Mouse (Mus musculus) midbrain, embryonic 15.5 days (tissue): ENCODE measurements at regions not wholly inside any gene's neighbourhood (a gene's known extent, or its start where the extent isn't known, plus 50 kb on each side); places are given as distances from the start of the nearest gene placed in this dataset.

Experiments
- ATAC-seq: fragments of 200-750 bp; cut with Nextera tagmentation; replicated peaks from 2 replicates; pipeline ENCODE4 v1.8.0; 2017; ENCODE audit warnings: moderate TSS enrichment
- H3K27ac ChIP-seq: fragments of 300-500 bp; sonication (generic); 2 replicates; pipeline ENCODE4 v1.5.1; 2015; ENCODE audit warnings: mild to moderate bottlenecking, inconsistent platforms
- H3K27me3 ChIP-seq: fragments of 300-500 bp; sonication (generic); replicated peaks from 2 replicates; pipeline ENCODE4 v1.6.1; 2015; ENCODE audit warnings: inconsistent platforms
- H3K36me3 ChIP-seq: fragments of 300-500 bp; sonication (generic); replicated peaks from 2 replicates; pipeline ENCODE4 v1.6.1; 2015; ENCODE audit warnings: inconsistent platforms
- H3K4me1 ChIP-seq: fragments of 300-500 bp; sonication (generic); 2 replicates; pipeline ENCODE4 v1.6.1; 2015; ENCODE audit warnings: inconsistent platforms
- H3K4me2 ChIP-seq: fragments of 300-500 bp; sonication (generic); 2 replicates; pipeline ENCODE4 v1.6.1; 2015; ENCODE audit warnings: inconsistent platforms, mild to moderate bottlenecking, moderate library complexity
- H3K4me3 ChIP-seq: fragments of 300-500 bp; sonication (generic); 2 replicates; pipeline ENCODE4 v1.5.1; 2015; ENCODE audit warnings: mild to moderate bottlenecking, inconsistent platforms
- H3K9ac ChIP-seq: fragments of 300-500 bp; sonication (generic); 2 replicates; pipeline ENCODE4 v1.6.1; 2015; ENCODE audit warnings: mild to moderate bottlenecking, inconsistent platforms
- H3K9me3 ChIP-seq: fragments of 300-500 bp; sonication (generic); 2 replicates; pipeline ENCODE4 v1.6.1; 2016; ENCODE audit warnings: inconsistent platforms
- WGBS: fragments of 180-500 bp; shearing (Covaris S2); methylation state at CpG from one replicate; pipeline ENCODE4 v1.1.7; 2015; ENCODE audit warnings: mixed read lengths; 5-methylcytosine and 5-hydroxymethylcytosine counted together

GRCm38 (mm10) chr7:115020023-115020422 lies 276.5 kb downstream of the Insc start:
- Histone ChIP-seq H3K4me2 (no peak overlapping the region), H3K4me3 (no peak overlapping the region), H3K4me1 (no peaks in the 10 kb centered on the region), H3K27ac (no peak overlapping the region), H3K27me3 (no peaks in the 10 kb centered on the region), H3K36me3 (no peaks in the 10 kb centered on the region), H3K9ac (no peak overlapping the region), H3K9me3 (no peaks in the 10 kb centered on the region)
- no peak for ATAC-seq
- WGBS: 57% methylated on average over 3 of the region's 3 CpGs

GRCm38 (mm10) chr7:115025803-115026202 lies 282.3 kb downstream of the Insc start:
- H3K9me3 ChIP-seq: no peaks in the 10 kb centered on the region
- no peak overlapping the region for H3K4me2 ChIP-seq
- H3K36me3 ChIP-seq: no peaks in the 10 kb centered on the region
- no peaks in the 10 kb centered on the region for H3K27me3 ChIP-seq
- WGBS: 77% methylated on average over 2 of the region's 2 CpGs
- no peaks in the 10 kb centered on the region for H3K4me1 ChIP-seq
- no peak for ATAC-seq
- no peak overlapping the region for H3K27ac ChIP-seq
- no peak overlapping the region for H3K9ac ChIP-seq
- H3K4me3 ChIP-seq: no peak overlapping the region

- WGBS: 90% methylated on average over 1 of the region's 1 CpGs
- Histone ChIP-seq H3K27ac (no peak overlapping the region), H3K4me3 (no peak overlapping the region), H3K27me3 (no peaks in the 10 kb centered on the region), H3K9ac (no peak overlapping the region), H3K4me1 (no peaks in the 10 kb centered on the region), H3K9me3 (no peaks in the 10 kb centered on the region), H3K4me2 (no peak overlapping the region), H3K36me3 (no peaks in the 10 kb centered on the region)
- ATAC-seq: no peak
Observed at GRCm38 (mm10) chr7:115027685-115028084, 284.2 kb downstream of the Insc start.

- Histone ChIP-seq H3K4me3 (no peak overlapping the region), H3K4me2 (no peak overlapping the region), H3K9ac (no peak overlapping the region), H3K4me1 (no peaks in the 10 kb centered on the region), H3K9me3 (no peaks in the 10 kb centered on the region), H3K27ac (no peak overlapping the region), H3K27me3 (no peaks in the 10 kb centered on the region), H3K36me3 (no peaks in the 10 kb centered on the region)
- ATAC-seq: no peak
- 79% methylated on average over 4 of the region's 4 CpGs for WGBS
Observed at GRCm38 (mm10) chr7:115033987-115034386, 290.5 kb downstream of the Insc start.

GRCm38 (mm10) chr7:115055527-115055926 lies 312.0 kb downstream of the Insc start:
- Histone ChIP-seq H3K9ac (no peak overlapping the region), H3K4me3 (no peak overlapping the region), H3K4me2 (no peak overlapping the region), H3K36me3 (no peaks in the 10 kb centered on the region), H3K27me3 (peaks cover 7% of the 10 kb centered on the region; the same call in 1 of the 2 replicates), H3K4me1 (peaks cover 18% of the 10 kb centered on the region), H3K27ac (no peak overlapping the region), H3K9me3 (no peaks in the 10 kb centered on the region)
- no peak for ATAC-seq

GRCm38 (mm10) chr7:115056992-115057645 lies 313.6 kb downstream of the Insc start:
- Histone ChIP-seq H3K27me3 (peaks cover 11% of the 10 kb centered on the region; the same call in 1 of the 2 replicates), H3K9ac (no peak overlapping the region), H3K4me3 (no peak overlapping the region), H3K9me3 (no peaks in the 10 kb centered on the region), H3K4me2 (no peak overlapping the region), H3K27ac (no peak overlapping the region), H3K36me3 (no peaks in the 10 kb centered on the region), H3K4me1 (peaks cover 18% of the 10 kb centered on the region)
- ATAC-seq: no peak
- WGBS: 25% methylated on average over 3 of the region's 3 CpGs

DNA sequence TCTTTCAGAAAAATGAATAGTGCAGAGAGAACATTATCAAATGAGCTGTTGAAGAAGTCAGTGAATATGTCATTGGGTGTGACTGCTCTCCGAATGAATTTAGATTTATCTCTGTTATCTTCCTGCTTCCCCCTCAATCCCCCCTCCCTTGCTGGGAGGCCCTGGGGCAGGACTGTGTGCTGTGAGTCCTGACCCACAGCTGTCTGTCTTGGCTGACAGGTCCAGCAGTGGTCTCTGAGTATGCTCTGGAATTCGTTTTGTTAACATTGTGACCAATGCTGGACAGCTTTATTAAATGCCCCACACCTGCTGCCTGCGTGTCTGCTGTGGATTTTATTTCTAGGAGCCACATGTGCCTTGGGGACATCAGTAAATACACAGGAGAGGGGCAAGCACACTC lies 314.2 kb downstream of the Insc start:
- no peak overlapping the region for H3K4me2 ChIP-seq
- no peaks in the 10 kb centered on the region for H3K9me3 ChIP-seq
- no peaks in the 10 kb centered on the region for H3K36me3 ChIP-seq
- H3K27ac ChIP-seq: no peak overlapping the region
- ATAC-seq: no peak
- peaks cover 18% of the 10 kb centered on the region for H3K4me1 ChIP-seq
- 9% methylated on average over 3 of the region's 3 CpGs for WGBS
- H3K4me3 ChIP-seq: no peak overlapping the region
- H3K9ac ChIP-seq: no peak overlapping the region
- peaks cover 11% of the 10 kb centered on the region; the same call in 1 of the 2 replicates for H3K27me3 ChIP-seq

DNA sequence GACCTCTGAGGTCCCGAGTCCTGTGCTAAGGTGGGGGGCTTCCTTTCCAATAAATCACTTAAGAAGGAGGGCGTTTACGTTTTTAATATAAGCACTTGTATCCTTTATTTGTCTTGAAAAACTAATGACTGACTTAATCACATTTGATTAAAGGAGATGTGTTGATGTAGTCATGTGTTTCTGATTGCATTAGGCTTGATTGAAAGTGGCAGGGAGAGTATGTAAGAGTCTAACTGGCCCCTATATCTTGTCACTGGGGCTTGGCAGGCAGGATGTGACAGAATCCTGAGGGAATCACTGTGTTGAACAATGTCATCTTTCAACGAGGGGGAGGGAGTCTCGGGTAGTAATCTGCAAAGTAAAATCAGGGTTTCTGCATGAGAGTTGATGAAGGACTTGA lies 316.7 kb downstream of the Insc start:
- Histone ChIP-seq H3K9ac (no peak overlapping the region), H3K4me3 (no peak overlapping the region)

GRCm38 (mm10) chr7:115062817-115063216 lies 319.3 kb downstream of the Insc start:
- peaks cover 11% of the 10 kb centered on the region; the same call in 1 of the 2 replicates for H3K27me3 ChIP-seq
- 68% methylated on average over 3 of the region's 3 CpGs for WGBS

More for the DNA sequence above, 316.7 kb downstream of the Insc start:
- no peak for ATAC-seq
- WGBS: 41% methylated on average over 5 of the region's 5 CpGs
- Histone ChIP-seq H3K27ac (no peak overlapping the region), H3K4me2 (no peak overlapping the region), H3K4me1 (peaks cover 18% of the 10 kb centered on the region), H3K27me3 (peaks cover 11% of the 10 kb centered on the region; the same call in 1 of the 2 replicates), H3K9me3 (no peaks in the 10 kb centered on the region), H3K36me3 (no peaks in the 10 kb centered on the region)

GRCm38 (mm10) chr7:115067641-115068040 lies 324.1 kb downstream of the Insc start:
- H3K27me3 ChIP-seq: no peaks in the 10 kb centered on the region
- H3K27ac ChIP-seq: no peak overlapping the region
- no peak overlapping the region for H3K9ac ChIP-seq
- H3K9me3 ChIP-seq: no peaks in the 10 kb centered on the region
- no peaks in the 10 kb centered on the region for H3K4me1 ChIP-seq
- 93% methylated on average over 2 of the region's 2 CpGs for WGBS
- ATAC-seq: no peak
- H3K4me3 ChIP-seq: no peak overlapping the region
- no peak overlapping the region for H3K4me2 ChIP-seq
- H3K36me3 ChIP-seq: no peaks in the 10 kb centered on the region

More at GRCm38 (mm10) chr7:115062817-115063216, 319.3 kb downstream of the Insc start:
- Histone ChIP-seq H3K4me1 (peaks cover 8% of the 10 kb centered on the region; the same call in 1 of the 2 replicates), H3K36me3 (no peaks in the 10 kb centered on the region), H3K4me3 (no peak overlapping the region), H3K27ac (no peak overlapping the region), H3K4me2 (no peak overlapping the region), H3K9ac (no peak overlapping the region), H3K9me3 (no peaks in the 10 kb centered on the region)
- no peak for ATAC-seq

GRCm38 (mm10) chr7:115073406-115073805 lies 329.9 kb downstream of the Insc start:
- no peak overlapping the region for H3K4me2 ChIP-seq
- no peak for ATAC-seq
- H3K9me3 ChIP-seq: no peaks in the 10 kb centered on the region
- H3K4me3 ChIP-seq: no peak overlapping the region
- H3K9ac ChIP-seq: no peak overlapping the region
- H3K4me1 ChIP-seq: no peaks in the 10 kb centered on the region
- 77% methylated on average over 2 of the region's 2 CpGs for WGBS
- H3K27me3 ChIP-seq: no peaks in the 10 kb centered on the region
- no peaks in the 10 kb centered on the region for H3K36me3 ChIP-seq
- H3K27ac ChIP-seq: no peak overlapping the region

- no peak overlapping the region for H3K4me3 ChIP-seq
- H3K27me3 ChIP-seq: no peaks in the 10 kb centered on the region
- H3K9ac ChIP-seq: no peak overlapping the region
- no peak for ATAC-seq
- WGBS: 84% methylated on average over 4 of the region's 4 CpGs
- H3K27ac ChIP-seq: no peak overlapping the region
- no peak overlapping the region for H3K4me2 ChIP-seq
- no peaks in the 10 kb centered on the region for H3K9me3 ChIP-seq
- H3K4me1 ChIP-seq: no peaks in the 10 kb centered on the region
- H3K36me3 ChIP-seq: no peaks in the 10 kb centered on the region
Observed at GRCm38 (mm10) chr7:115076781-115077180, 333.3 kb downstream of the Insc start.

DNA sequence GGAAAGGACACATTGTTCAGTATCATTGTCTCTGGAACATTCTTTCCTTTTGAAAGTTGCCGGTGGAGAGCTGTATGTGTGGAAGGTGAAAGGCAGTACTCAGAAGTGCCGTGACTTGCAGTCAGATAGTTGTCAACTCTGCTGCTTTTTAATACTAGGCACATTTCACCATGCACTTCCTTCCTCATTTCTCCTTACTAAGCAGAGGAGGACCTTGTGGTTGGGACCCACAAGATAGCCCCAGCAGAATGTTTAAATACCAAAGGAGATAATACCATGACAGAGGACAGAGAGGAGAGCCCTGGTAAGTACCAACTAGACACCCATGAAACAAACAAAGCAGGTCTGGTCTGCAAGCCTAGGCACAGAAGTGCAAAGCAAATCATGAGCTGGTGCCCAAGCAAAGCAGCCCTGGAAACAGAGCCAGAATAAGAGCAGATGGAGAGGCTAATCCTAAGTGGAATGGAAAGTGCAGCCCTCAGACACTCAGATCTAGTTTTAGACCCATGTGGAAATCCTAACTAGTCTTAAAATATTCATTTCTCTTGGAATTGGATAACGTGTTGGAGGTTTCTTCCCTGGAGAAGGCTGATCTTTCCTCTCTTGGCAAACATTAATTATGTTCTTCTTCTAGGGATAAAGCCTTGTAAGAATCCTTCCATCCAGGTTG lies 341.4 kb downstream of the Insc start:
- Histone ChIP-seq H3K36me3 (no peaks in the 10 kb centered on the region), H3K9me3 (no peaks in the 10 kb centered on the region), H3K4me2 (no peak overlapping the region), H3K27me3 (no peaks in the 10 kb centered on the region), H3K4me1 (no peaks in the 10 kb centered on the region), H3K27ac (no peak overlapping the region), H3K9ac (no peak overlapping the region), H3K4me3 (no peak overlapping the region)
- WGBS: 92% methylated on average over 3 of the region's 3 CpGs
- ATAC-seq: no peak
